Mouse (Mus musculus) midbrain, embryonic 13.5 days (tissue): ENCODE measurements around the gene Nos1ap. TPM values are rescaled to one million over a fixed set of nuclear protein-coding genes. Genes with fewer than 3 reads are reported as not detected.

Experiments
- ATAC-seq: fragments of 200-750 bp; cut with Nextera tagmentation; 2 replicates; pipeline ENCODE4 v1.8.0; 2017; ENCODE audit warnings: mild to moderate bottlenecking, moderate TSS enrichment, moderate library complexity
- H3K27ac ChIP-seq: fragments of 300-500 bp; sonication (generic); 2 replicates; pipeline ENCODE4 v1.5.1; 2015; ENCODE audit warnings: inconsistent platforms, mild to moderate bottlenecking, moderate library complexity
- H3K27me3 ChIP-seq: fragments of 300-500 bp; sonication (generic); 2 replicates; pipeline ENCODE4 v1.6.1; 2015; ENCODE audit warnings: mild to moderate bottlenecking, inconsistent platforms
- H3K36me3 ChIP-seq: fragments of 300-500 bp; sonication (generic); 2 replicates; pipeline ENCODE4 v1.6.1; 2015; ENCODE audit warnings: mild to moderate bottlenecking, inconsistent platforms
- H3K4me1 ChIP-seq: fragments of 300-500 bp; sonication (generic); replicated peaks from 2 replicates; pipeline ENCODE4 v1.6.1; 2015; ENCODE audit warnings: inconsistent platforms
- H3K4me2 ChIP-seq: fragments of 300-500 bp; sonication (generic); replicated peaks from 2 replicates; pipeline ENCODE4 v1.6.1; 2015; ENCODE audit warnings: moderate library complexity, mild to moderate bottlenecking, inconsistent platforms
- H3K4me3 ChIP-seq: fragments of 300-500 bp; sonication (generic); replicated peaks from 2 replicates; pipeline ENCODE4 v1.5.1; 2015; ENCODE audit warnings: mild to moderate bottlenecking, inconsistent platforms
- H3K9ac ChIP-seq: fragments of 300-500 bp; sonication (generic); replicated peaks from 2 replicates; pipeline ENCODE4 v1.6.1; 2015; ENCODE audit warnings: mild to moderate bottlenecking, inconsistent platforms
- H3K9me3 ChIP-seq: fragments of 300-500 bp; sonication (generic); 2 replicates; pipeline ENCODE4 v1.6.1; 2016; ENCODE audit warnings: mild to moderate bottlenecking, inconsistent platforms
- WGBS: fragments of 180-500 bp; shearing (Covaris S2); methylation state at CpG from one replicate; pipeline ENCODE4 v1.1.7; 2015; 5-methylcytosine and 5-hydroxymethylcytosine counted together
- polyA plus RNA-seq: library from polyadenylated mRNA; unstranded; fragments of >200 nt; fragmentation: Nextera tagmentation; extraction: Ambion mirVana; gene quantifications from 2 replicates; pipeline ENCODE4 v1.2.1, GENCODE M21; 2015

The Nos1ap gene
- polyA plus RNA-seq, 1 experiment from 2014 or later, result 17.2 TPM

DNA sequence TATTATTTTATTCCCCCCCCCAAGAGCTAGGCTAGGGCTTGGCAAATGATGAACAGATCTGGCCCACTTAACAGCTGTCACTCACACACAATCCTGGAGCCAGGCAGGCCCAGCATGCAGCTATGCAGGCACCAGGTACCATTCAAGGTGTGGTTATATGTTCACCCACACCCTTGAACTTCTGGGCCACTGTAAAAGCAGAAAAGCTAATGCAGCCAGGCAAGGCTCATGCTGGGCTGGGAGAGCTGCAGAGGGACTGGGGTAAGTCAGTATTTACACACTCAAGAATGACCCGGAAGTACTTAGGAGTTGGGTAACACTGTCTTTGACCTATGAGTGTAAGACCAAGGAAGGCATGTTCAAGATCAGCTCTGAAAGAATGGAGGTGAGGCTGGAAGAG lies 265.3 kb downstream of the Nos1ap start:
- Histone ChIP-seq H3K4me1 (no peaks in the 10 kb centered on the region), H3K9ac (no peak overlapping the region), H3K36me3 (peaks cover 10% of the 10 kb centered on the region; the same call in 1 of the 2 replicates), H3K4me3 (no peak overlapping the region), H3K9me3 (no peaks in the 10 kb centered on the region), H3K4me2 (no peak overlapping the region), H3K27ac (no peak overlapping the region), H3K27me3 (no peaks in the 10 kb centered on the region)
- 100% methylated on average over 1 of the region's 1 CpGs for WGBS
- no peak for ATAC-seq

DNA sequence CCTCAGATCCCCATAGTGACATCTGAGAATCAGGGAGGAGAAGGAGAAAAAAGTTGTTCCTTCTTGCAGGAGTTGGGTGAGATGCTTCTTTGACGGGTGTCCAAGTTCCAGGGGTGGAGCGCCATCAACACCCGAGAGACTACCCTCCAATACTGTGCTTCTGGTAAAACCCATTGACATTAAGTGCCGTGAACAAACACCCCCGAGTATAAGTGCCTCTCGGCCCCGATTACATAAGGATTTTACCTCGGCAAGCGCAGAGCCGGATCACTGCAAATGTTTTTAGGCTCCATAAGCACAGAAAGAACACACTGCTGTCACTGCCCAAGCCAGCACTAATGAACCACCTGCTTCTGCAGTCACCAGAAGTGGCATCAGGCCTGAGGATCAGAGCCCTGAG lies 266.7 kb downstream of the Nos1ap start:
- 86% methylated on average over 10 of the region's 10 CpGs for WGBS
- Histone ChIP-seq H3K4me2 (no peak overlapping the region), H3K27me3 (no peaks in the 10 kb centered on the region), H3K4me1 (no peaks in the 10 kb centered on the region), H3K9me3 (no peaks in the 10 kb centered on the region), H3K9ac (no peak overlapping the region), H3K27ac (no peak overlapping the region), H3K36me3 (peaks cover 18% of the 10 kb centered on the region; the same call in 1 of the 2 replicates), H3K4me3 (no peak overlapping the region)
- ATAC-seq, result no peak

DNA sequence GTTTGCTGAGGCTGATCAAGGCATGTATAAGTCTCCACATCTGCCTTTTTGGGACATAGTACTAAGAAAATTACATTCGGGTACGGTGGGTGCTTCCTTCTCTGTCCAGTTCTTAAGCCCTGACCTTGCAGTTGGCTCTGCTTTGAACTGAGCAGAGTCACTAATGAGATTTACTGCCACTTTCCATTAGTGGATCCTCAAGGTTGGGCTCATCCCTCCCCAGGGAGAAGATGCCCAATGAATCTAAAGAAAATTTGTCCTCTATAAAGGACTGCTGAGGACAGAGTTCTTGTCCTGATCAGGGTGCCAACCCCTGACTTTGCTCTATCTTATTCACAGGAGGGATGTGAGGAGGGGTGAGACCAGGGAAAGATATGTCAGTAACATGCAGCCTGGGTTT lies 267.6 kb downstream of the Nos1ap start:
- Histone ChIP-seq H3K4me1 (no peaks in the 10 kb centered on the region), H3K9me3 (no peaks in the 10 kb centered on the region), H3K4me2 (no peak overlapping the region), H3K27me3 (no peaks in the 10 kb centered on the region), H3K27ac (no peak overlapping the region), H3K4me3 (no peak overlapping the region), H3K36me3 (peaks cover 15% of the 10 kb centered on the region; the same call in 1 of the 2 replicates), H3K9ac (no peak overlapping the region)
- WGBS, result 76% methylated on average over 2 of the region's 2 CpGs
- no peak for ATAC-seq

DNA sequence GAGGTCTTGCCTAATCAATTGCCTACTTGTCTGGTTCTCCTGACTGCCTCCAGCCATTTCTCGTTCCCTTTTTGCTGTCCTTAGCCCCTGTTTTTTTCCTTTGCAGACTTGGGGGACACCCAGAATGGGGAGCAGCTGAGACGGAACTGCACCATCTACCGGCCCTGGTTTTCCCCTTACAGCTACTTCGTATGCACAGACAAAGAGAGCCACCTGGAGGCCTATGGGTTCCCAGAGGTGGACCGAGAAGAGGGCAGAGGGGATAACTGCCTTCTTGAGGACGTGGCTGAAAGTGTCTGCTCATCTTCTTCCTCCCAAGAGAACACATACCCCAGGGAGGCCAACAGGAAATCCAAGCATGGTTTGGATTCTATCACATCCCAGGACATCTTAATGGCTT lies 278.2 kb downstream of the Nos1ap start:
- ATAC-seq, result no peak
- Histone ChIP-seq H3K9me3 (no peaks in the 10 kb centered on the region), H3K4me2 (no peak overlapping the region), H3K27ac (no peak overlapping the region), H3K4me1 (no peaks in the 10 kb centered on the region), H3K27me3 (no peaks in the 10 kb centered on the region), H3K4me3 (no peak overlapping the region), H3K36me3 (no peaks in the 10 kb centered on the region), H3K9ac (no peak overlapping the region)
- WGBS, result 90% methylated on average over 6 of the region's 6 CpGs

DNA sequence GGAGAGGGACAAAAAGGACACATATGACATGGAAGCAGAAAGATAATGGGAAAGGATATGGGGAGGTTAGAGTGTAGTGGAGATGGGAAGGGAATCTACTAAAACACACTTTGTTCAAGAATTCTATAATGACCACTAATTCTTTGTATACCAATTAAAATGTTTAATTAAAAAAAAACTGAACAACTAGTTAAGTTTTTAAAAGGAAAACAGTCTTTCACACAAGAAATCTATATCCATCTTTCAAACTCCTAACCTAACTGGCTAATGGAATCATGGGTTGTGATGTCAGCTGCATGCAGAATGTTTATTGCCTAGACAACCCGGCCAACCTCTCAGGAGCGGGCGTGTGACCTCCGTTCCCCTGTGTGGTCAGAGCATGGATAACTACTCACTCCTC lies 281.2 kb downstream of the Nos1ap start, which contains the start of gene Spata46:
Gene Spata46 (plus strand): TSS at position 301 of the 400 bp plus-strand sequence.
- Histone ChIP-seq H3K27me3 (no peaks in the 10 kb centered on the region), H3K27ac (no peak within 1 kb of the TSS), H3K9ac (no peak within 1 kb of the TSS), H3K4me1 (no peaks in the 10 kb centered on the region), H3K36me3 (no peaks in the 10 kb centered on the region), H3K4me2 (no peak within 1 kb of the TSS), H3K4me3 (no peak within 1 kb of the TSS), H3K9me3 (no peaks in the 10 kb centered on the region)
- WGBS, result 90% methylated on average over 4 of the region's 4 CpGs
- ATAC-seq, result no peak

DNA sequence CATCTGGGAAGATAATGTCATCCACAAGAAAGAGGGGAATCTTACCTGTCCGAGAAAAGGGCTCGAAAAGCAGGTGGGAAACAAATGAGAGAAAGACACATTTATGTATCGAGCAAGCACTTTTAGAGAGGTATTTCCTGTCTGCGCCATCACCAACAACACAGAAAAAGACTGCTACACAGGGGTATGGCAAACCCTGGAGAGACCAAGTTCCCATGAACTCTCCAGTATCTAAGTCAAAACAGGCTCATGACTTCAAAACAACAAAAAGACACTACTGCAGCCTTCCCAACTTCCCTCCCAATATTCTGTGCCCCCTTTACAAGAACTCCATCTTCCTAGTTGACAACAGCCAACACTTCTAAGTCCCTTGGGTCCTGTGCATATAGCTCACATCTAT lies 283.4 kb downstream of the Nos1ap start, which contains the start of gene Gm7694:
Gene Gm7694 (minus strand): TSS at position 101 of the 400 bp plus-strand sequence.
- Histone ChIP-seq H3K4me2 (no peak within 1 kb of the TSS), H3K9ac (no peak within 1 kb of the TSS), H3K9me3 (no peaks in the 10 kb centered on the region), H3K4me3 (no peak within 1 kb of the TSS), H3K27me3 (no peaks in the 10 kb centered on the region), H3K36me3 (no peaks in the 10 kb centered on the region), H3K27ac (no peak within 1 kb of the TSS), H3K4me1 (no peaks in the 10 kb centered on the region)
- 100% methylated on average over 4 of the region's 4 CpGs for WGBS
- no peak for ATAC-seq

DNA sequence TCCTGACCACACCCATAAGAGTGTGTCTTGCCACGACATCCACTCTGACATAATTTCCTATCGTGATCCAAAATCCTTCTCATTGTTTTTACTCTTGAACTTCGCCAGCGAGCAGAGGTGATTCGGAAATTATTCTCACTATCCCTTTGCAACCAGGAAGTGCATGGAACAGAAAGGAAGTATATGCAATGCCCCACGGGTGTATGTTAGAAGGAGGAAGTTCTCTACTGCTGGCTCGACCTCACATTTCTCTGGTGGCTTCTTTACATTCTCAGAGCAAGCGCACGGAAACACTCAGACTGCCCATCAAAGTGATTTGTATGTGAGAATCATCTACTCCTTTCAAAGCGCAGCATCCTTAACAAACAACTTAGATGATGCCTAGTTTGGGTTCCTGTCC lies 284.7 kb downstream of the Nos1ap start:
- Histone ChIP-seq H3K4me2 (no peak overlapping the region), H3K9ac (no peak overlapping the region), H3K27ac (no peak overlapping the region), H3K4me3 (no peak overlapping the region), H3K36me3 (no peaks in the 10 kb centered on the region; the same call in 1 of the 2 replicates), H3K27me3 (no peaks in the 10 kb centered on the region), H3K4me1 (no peaks in the 10 kb centered on the region), H3K9me3 (no peaks in the 10 kb centered on the region)
- 96% methylated on average over 10 of the region's 10 CpGs for WGBS
- no peak for ATAC-seq

DNA sequence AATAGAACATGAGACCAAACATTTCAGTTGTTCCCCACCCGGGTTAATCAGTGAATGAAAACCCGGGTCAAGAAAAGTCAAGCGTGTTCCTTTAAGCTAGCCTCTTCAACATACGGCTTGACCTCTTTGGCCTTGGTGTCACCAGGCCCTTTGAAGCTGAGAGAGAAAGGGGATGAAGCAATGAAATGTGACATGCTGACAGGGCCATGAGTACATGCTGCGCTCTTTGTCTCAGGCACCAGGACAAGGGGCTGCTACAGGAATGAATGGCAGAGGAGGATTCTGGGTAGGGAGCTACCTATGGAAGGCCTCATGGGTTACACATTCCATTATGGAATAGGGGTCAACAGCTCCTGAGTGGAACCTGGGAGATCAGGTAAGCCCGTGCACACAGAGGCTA lies 286.6 kb downstream of the Nos1ap start:
- 47% methylated on average over 6 of the region's 6 CpGs for WGBS
- H3K4me3 ChIP-seq, result no peak overlapping the region
- H3K9ac ChIP-seq, result no peak overlapping the region
- H3K27me3 ChIP-seq, result no peaks in the 10 kb centered on the region
- ATAC-seq, result no peak
- H3K27ac ChIP-seq, result no peak overlapping the region
- no peaks in the 10 kb centered on the region for H3K4me1 ChIP-seq
- no peak overlapping the region for H3K4me2 ChIP-seq
- no peaks in the 10 kb centered on the region; the same call in 1 of the 2 replicates for H3K36me3 ChIP-seq
- H3K9me3 ChIP-seq, result no peaks in the 10 kb centered on the region

DNA sequence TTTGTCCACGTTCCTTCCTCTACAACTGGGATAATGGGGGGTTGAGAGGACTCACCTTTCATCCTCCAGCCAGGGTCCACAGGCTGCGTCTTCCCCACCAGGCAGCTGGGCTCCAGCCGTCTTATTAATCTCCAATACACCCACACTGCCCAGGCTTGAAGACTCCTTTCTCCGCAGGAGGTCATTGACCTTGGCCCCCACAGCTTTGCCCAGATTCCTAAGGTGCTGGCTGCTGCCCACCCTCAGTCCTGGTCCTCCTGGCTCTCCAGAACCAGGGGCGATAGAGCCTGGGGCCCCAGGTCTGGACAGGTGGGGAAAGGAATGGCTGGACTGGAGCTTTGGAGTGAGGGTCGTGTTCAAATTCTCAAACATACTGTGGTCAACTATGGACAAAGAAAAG lies 287.2 kb downstream of the Nos1ap start:
- Histone ChIP-seq H3K36me3 (no peaks in the 10 kb centered on the region; the same call in 1 of the 2 replicates), H3K9ac (no peak overlapping the region)
- 75% methylated on average over 6 of the region's 6 CpGs for WGBS

DNA sequence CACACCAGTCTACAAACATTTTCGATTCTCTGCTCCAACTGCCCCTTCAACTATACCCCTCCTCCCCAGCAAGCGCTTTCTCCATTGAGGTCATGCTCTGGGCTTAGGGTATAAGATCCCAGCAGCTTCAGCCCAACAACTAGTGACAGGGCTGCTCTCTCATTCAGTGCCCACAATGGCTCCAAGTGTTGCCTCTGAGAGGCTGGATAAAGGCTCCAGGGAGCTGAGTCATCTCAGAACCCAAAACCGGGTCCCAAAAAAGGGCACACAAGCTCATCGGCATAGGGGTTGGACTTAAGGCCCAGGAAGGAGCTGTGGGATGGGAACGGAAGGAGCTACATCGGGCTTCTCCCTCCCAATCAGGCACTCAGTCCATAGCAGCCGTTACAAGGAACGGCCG lies 288.0 kb downstream of the Nos1ap start:
- no peak for ATAC-seq
- Histone ChIP-seq H3K9ac (no peak overlapping the region), H3K27ac (no peak overlapping the region), H3K4me3 (no peak overlapping the region), H3K27me3 (no peaks in the 10 kb centered on the region), H3K4me1 (no peaks in the 10 kb centered on the region), H3K4me2 (no peak overlapping the region), H3K36me3 (no peaks in the 10 kb centered on the region; the same call in 1 of the 2 replicates), H3K9me3 (no peaks in the 10 kb centered on the region)
- WGBS, result 94% methylated on average over 9 of the region's 9 CpGs

More for the DNA sequence above, 287.2 kb downstream of the Nos1ap start:
- Histone ChIP-seq H3K4me1 (no peaks in the 10 kb centered on the region), H3K4me3 (no peak overlapping the region), H3K27me3 (no peaks in the 10 kb centered on the region), H3K27ac (no peak overlapping the region), H3K9me3 (no peaks in the 10 kb centered on the region), H3K4me2 (no peak overlapping the region)
- ATAC-seq, result no peak

DNA sequence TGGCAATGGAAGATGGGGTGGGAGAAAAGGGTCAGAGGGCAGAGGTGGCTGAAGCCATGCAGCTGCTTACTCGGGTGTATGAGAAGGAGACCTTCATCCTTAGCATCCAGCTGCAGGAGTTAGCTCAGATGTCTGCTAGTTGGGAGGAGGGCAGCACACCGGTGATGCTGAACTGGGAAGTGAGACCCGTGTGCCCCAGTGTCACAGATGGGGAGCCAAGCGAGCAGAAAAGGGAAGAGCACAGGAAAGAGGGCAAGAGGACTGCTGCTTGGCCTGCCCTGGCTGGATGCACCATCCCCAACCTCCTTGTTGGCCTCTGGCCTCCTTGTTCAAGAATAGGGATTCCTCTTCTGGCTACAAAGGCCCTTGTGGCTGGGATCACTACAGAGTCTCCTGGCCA lies 290.2 kb downstream of the Nos1ap start:
- no peak for ATAC-seq
- no peaks in the 10 kb centered on the region; the same call in 1 of the 2 replicates for H3K36me3 ChIP-seq
- WGBS, result 83% methylated on average over 4 of the region's 4 CpGs
- H3K27me3 ChIP-seq, result no peaks in the 10 kb centered on the region
- no peak overlapping the region for H3K4me2 ChIP-seq
- no peak overlapping the region for H3K9ac ChIP-seq
- H3K4me3 ChIP-seq, result no peak overlapping the region
- no peak overlapping the region for H3K27ac ChIP-seq
- peaks cover 5% of the 10 kb centered on the region; the same call in 1 of the 2 replicates for H3K4me1 ChIP-seq
- no peaks in the 10 kb centered on the region for H3K9me3 ChIP-seq

DNA sequence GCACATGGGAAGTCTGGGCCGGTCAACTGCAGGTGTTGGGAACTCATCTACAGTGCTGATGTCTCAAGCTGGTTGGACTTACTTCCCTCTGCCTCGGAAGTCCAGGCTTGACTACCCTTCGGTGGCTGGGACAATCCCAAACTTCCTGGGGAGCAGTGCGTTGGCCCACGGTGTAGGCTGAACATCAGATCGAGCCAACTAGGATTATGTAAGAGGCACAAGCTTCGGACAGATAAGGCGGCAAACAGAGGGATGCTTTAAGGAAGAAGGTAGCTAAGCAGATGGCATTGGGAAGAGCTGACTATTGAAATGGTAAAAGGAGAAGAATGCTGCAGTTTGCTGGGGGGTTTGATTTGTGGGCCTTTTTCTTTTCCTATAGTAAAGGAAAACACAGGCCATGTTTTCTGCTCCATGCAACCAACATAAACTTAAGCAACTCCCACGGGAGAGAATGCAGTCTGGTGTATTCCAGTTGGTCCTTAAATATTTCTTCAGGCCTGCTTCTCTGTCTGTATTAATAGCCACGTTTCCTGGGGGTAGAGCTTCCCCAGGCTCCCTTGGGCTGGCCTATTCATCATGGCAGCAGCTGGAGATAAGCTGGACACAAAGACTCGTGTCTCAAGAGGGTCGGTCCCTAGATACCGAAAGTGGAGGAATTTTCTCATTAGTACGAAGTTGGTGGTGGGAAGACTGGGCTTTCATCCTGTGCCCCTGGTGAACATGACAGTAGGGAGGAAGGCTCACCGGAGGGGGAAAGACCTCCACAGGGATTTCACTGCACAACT lies 294.7 kb downstream of the Nos1ap start:
- Histone ChIP-seq H3K9me3 (no peaks in the 10 kb centered on the region), H3K27ac (no peak overlapping the region), H3K9ac (no peak overlapping the region), H3K4me2 (no peak overlapping the region), H3K4me1 (peaks cover 7% of the 10 kb centered on the region; the same call in 1 of the 2 replicates), H3K27me3 (no peaks in the 10 kb centered on the region), H3K36me3 (no peaks in the 10 kb centered on the region), H3K4me3 (no peak overlapping the region)
- 54% methylated on average over 15 of the region's 15 CpGs for WGBS
- ATAC-seq, result no peak
